Mouse (Mus musculus): ENCODE data around the gene Tmc8. TPM values are rescaled to one million over a fixed set of nuclear protein-coding genes. Genes with fewer than 3 reads are reported as not detected.
"Not testable (repeated sequence)": the region's sequence is repeated elsewhere in the genome, so short reads cannot be mapped to it uniquely, and the experiment has no call there.

The Tmc8 gene
- polyA plus RNA-seq, 1 experiment from 2014 or later = 1.2 TPM

DNA sequence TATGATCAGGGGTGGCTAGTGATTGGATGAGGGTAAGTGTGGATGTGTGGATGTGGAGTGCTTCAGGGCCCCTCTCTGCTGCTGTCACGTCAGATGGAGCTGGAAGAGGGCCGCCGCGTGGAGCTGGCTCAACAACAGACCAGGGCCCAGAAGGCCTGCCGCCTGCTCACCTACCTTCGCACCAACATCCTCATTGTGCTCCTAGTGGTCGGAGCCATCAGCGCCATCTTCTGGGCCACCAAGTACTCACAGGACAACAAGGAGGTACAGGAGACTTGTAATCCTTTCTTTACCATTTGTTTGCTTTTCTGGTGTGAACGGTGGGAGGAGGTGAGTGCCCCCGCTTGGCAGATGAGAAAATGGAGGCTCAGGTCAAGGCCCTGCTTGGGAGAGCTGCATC, 4.4 kb downstream of the Tmc8 start:
- Histone ChIP-seq H3K27ac (no peak overlapping the region), H3K9me3 (no peaks in the 10 kb centered on the region), H3K4me3 (no peak overlapping the region), H3K4me2 (no peak overlapping the region), H3K36me3 (no peaks in the 10 kb centered on the region), H3K4me1 (peaks cover 32% of the 10 kb centered on the region), H3K27me3 (peaks cover 12% of the 10 kb centered on the region; the same call in 1 of the 2 replicates), H3K9ac (no peak overlapping the region)
- no peak for ATAC-seq (ENCODE audit: insufficient number of reproducible peaks, low FRiP score, low TSS enrichment, low read depth)
- 15% methylated on average over 10 of the region's 10 CpGs for WGBS

DNA sequence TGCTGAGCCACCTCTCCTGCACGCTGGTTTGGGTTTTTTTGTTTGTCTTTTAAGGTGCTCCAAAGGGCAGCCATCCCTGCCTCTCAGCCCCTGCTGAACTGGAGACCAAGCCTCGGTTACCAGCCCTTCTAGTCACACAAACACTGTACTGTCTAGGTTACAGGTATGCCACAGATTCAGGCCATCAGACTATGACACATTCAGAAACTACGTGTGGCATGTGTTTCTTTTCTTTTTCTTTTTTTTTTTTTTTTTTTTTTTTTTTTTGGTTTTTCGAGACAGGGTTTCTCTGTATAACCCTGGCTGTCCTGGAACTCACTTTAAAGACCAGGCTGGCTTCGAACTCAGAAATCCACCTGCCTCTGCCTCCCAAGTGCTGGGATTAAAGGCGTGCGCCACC, 6.6 kb downstream of the Tmc8 start:
- 79% methylated on average over 7 of the region's 7 CpGs for WGBS

GRCm38 (mm10) chr11:117790286-117790685, 8.4 kb downstream of the Tmc8 start:
- WGBS = 4% methylated on average over 14 of the region's 14 CpGs
- Histone ChIP-seq H3K4me3 (peak overlapping the region; percentile 19), H3K4me1 (peaks cover 24% of the 10 kb centered on the region), H3K27me3 (0 out of 2 replicates have a peak, but pooled peaks cover 3% of the 10 kb centered on the region), H3K27ac (no peak overlapping the region), H3K4me2 (peak overlapping the region; percentile 44), H3K36me3 (no peaks in the 10 kb centered on the region), H3K9me3 (no peaks in the 10 kb centered on the region), H3K9ac (no peak overlapping the region)
- peak; percentile 21; the same call in 1 of the 2 replicates for ATAC-seq (ENCODE audit: insufficient number of reproducible peaks, low FRiP score, low TSS enrichment, low read depth)

More for the DNA sequence above, 6.6 kb downstream of the Tmc8 start:
- H3K9ac ChIP-seq; H3K36me3 ChIP-seq; H3K4me3 ChIP-seq; H3K9me3 ChIP-seq; ATAC-seq (ENCODE audit: insufficient number of reproducible peaks, low FRiP score, low TSS enrichment, low read depth); H3K27ac ChIP-seq; H3K27me3 ChIP-seq; H3K4me2 ChIP-seq: not testable (repeated sequence)
- peaks cover 26% of the 10 kb centered on the region for H3K4me1 ChIP-seq

DNA sequence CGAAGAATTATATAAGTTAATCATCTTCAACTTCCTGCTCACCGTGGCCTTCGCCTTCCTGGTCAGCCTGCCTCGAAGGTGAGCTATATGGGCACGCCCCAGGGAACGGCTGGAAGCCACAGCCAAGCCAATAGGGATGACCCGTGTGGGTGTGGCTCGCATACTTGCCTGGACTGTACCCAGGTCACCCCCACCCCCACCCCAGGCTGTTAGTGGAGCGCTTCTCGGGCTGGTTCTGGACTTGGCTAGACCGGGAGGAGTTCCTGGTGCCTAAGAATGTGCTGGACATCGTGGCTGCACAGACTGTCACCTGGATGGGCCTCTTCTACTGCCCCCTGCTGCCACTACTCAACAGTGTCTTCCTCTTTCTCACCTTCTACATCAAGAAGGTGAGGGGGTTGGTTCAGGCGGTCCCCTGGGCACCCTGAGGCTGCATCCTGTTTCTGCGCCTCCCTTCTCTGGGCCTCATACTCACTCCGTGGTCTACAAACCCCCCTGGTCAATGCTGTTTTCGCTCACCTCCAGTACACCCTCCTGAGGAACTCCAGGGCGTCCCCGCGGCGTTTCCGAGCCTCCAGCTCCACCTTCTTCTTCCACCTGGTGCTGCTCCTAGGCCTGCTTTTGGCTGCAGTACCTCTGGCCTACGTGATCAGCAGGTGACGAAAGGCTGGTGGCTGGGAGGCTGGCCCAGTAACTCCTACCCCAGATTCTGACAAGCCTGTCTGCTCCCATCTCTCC, 9.0 kb downstream of the Tmc8 start:
- 30% methylated on average over 23 of the region's 23 CpGs for WGBS
- ATAC-seq (ENCODE audit: insufficient number of reproducible peaks, low FRiP score, low TSS enrichment, low read depth) = 0 out of 2 replicates have a peak, but pooled peaks have one; percentile 26
- peak overlapping the region; percentile 19 for H3K4me3 ChIP-seq

GRCm38 (mm10) chr11:117791441-117791761, 9.5 kb downstream of the Tmc8 start:
- Histone ChIP-seq H3K27me3 (0 out of 2 replicates have a peak, but pooled peaks cover 3% of the 10 kb centered on the region), H3K4me3 (no peak overlapping the region), H3K9me3 (no peaks in the 10 kb centered on the region), H3K4me2 (no peak overlapping the region), H3K27ac (no peak overlapping the region), H3K9ac (no peak overlapping the region), H3K4me1 (peaks cover 24% of the 10 kb centered on the region), H3K36me3 (no peaks in the 10 kb centered on the region)
- no peak for ATAC-seq (ENCODE audit: insufficient number of reproducible peaks, low FRiP score, low TSS enrichment, low read depth)
- 88% methylated on average over 9 of the region's 9 CpGs for WGBS

More for the DNA sequence above, 9.0 kb downstream of the Tmc8 start:
- Histone ChIP-seq H3K27ac (no peak overlapping the region), H3K36me3 (no peaks in the 10 kb centered on the region), H3K27me3 (0 out of 2 replicates have a peak, but pooled peaks cover 3% of the 10 kb centered on the region), H3K4me1 (peaks cover 24% of the 10 kb centered on the region), H3K9me3 (no peaks in the 10 kb centered on the region), H3K4me2 (peak overlapping the region; percentile 44), H3K9ac (no peak overlapping the region)

DNA sequence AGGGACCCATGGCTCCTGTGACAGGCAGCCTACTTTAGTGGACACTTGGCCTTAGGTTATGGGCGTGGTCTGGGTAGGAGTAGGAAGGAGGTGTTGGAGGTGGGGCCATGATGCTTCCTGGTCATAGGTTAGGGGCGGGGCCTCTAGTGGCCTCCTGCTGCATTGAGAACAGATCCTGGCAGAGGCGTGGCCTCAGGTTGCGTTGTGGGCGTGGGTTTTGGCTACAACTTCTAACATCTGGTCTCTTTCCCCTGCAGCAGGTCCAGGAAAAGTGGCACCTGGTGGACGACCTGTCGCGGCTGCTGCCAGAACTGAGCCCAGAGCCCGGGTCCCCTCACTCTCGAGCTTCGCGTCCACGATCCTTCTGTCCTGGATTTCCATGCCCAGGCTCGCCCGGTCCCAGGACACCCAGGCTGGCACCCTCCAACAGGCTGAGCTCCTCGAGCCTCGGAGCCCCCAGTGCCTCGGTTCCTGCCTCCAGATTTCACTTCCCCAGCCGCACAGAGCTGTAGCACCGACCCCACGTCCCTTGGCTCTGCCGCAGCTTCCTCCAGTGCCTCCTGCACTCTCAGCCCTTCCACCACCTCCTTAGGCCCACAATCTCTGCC, 10.5 kb downstream of the Tmc8 start:
- peak overlapping the region; percentile 44 for H3K4me2 ChIP-seq
- 0 out of 2 replicates have a peak, but pooled peaks cover 3% of the 10 kb centered on the region for H3K27me3 ChIP-seq
- H3K9me3 ChIP-seq = no peaks in the 10 kb centered on the region
- H3K36me3 ChIP-seq = no peaks in the 10 kb centered on the region
- ATAC-seq (ENCODE audit: insufficient number of reproducible peaks, low FRiP score, low TSS enrichment, low read depth) = no peak
- peak overlapping the region; percentile 8; the same call in 1 of the 2 replicates for H3K4me3 ChIP-seq
- H3K4me1 ChIP-seq = peaks cover 24% of the 10 kb centered on the region
- no peak overlapping the region for H3K9ac ChIP-seq
- H3K27ac ChIP-seq = no peak overlapping the region
- 6% methylated on average over 22 of the region's 22 CpGs for WGBS

DNA sequence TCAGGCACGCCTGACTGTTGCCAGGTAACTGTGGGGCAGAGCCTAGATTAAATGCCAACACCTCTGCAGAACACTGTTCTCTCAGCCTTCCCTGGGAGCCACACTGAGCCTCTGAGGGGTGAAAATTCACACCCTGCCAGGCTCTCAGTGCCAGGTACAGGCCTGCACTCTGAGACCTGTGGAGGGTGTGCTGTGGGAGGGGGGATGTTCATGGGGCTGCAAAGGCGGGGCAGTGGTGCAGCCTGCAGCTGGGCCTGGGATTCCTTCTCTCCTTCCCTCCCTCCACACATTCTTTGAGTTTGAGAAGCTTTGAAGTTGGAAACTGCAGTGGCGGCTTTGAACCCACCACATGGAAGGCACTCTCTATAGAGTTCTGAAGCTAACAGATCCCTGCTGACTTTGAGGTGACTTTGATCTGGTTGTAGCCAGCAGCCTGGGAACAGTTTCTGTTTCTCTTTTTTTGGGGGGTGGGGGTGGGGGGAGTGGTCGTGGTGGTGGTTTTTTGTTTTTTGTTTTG, 12.2 kb downstream of the Tmc8 start:
- no peak overlapping the region for H3K27ac ChIP-seq
- H3K9ac ChIP-seq = no peak overlapping the region
- 28% methylated on average over 4 of the region's 4 CpGs for WGBS
- H3K4me1 ChIP-seq = peaks cover 30% of the 10 kb centered on the region
- H3K36me3 ChIP-seq = no peaks in the 10 kb centered on the region
- H3K27me3 ChIP-seq = 0 out of 2 replicates have a peak, but pooled peaks cover 3% of the 10 kb centered on the region
- ATAC-seq (ENCODE audit: insufficient number of reproducible peaks, low FRiP score, low TSS enrichment, low read depth) = no peak
- no peaks in the 10 kb centered on the region for H3K9me3 ChIP-seq
- no peak overlapping the region for H3K4me2 ChIP-seq
- H3K4me3 ChIP-seq = no peak overlapping the region

DNA sequence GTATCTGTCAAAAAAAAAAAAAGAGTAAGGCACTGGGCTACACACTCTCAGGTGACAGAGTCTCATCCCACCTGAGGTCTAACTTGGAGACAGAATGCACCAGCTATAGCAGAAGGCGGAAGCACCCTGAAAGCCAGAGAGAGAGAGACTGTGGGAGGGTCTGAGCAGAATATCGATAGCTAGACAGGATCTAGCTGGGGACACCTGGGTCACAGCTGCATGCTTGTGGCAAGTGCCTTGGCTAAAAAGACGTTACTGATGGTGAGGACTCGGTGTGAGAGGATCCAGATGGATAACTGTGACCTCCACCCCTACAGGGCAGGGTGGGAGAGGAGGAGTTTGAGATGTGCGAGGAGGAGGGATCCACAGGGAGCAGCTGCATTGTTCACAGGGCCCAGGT, 15.1 kb downstream of the Tmc8 start:
- H3K4me3 ChIP-seq = no peak overlapping the region
- H3K36me3 ChIP-seq = no peaks in the 10 kb centered on the region
- ATAC-seq (ENCODE audit: insufficient number of reproducible peaks, low FRiP score, low TSS enrichment, low read depth) = no peak
- no peaks in the 10 kb centered on the region for H3K27me3 ChIP-seq
- no peak overlapping the region for H3K9ac ChIP-seq
- WGBS = 50% methylated on average over 5 of the region's 5 CpGs
- no peak overlapping the region for H3K27ac ChIP-seq
- H3K9me3 ChIP-seq = no peaks in the 10 kb centered on the region
- no peak overlapping the region for H3K4me2 ChIP-seq
- H3K4me1 ChIP-seq = peaks cover 17% of the 10 kb centered on the region

GRCm38 (mm10) chr11:117797511-117798159, 15.8 kb downstream of the Tmc8 start, which contains the start of gene 6030468B19Rik:
6030468B19Rik (plus strand) TSS chr11:117797660.
- 59% methylated on average over 9 of the region's 9 CpGs for WGBS
- Histone ChIP-seq H3K27me3 (no peaks in the 10 kb centered on the region), H3K4me1 (peaks cover 10% of the 10 kb centered on the region), H3K36me3 (no peaks in the 10 kb centered on the region), H3K4me2 (no peak within 1 kb of the TSS), H3K9me3 (no peaks in the 10 kb centered on the region), H3K4me3 (no peak within 1 kb of the TSS), H3K9ac (no peak within 1 kb of the TSS), H3K27ac (no peak within 1 kb of the TSS)
- no peak for ATAC-seq (ENCODE audit: insufficient number of reproducible peaks, low FRiP score, low TSS enrichment, low read depth)

GRCm38 (mm10) chr11:117798160-117798541, 16.3 kb downstream of the Tmc8 start:
- H3K36me3 ChIP-seq = no peaks in the 10 kb centered on the region
- H3K4me1 ChIP-seq = peaks cover 7% of the 10 kb centered on the region
- no peak overlapping the region for H3K4me3 ChIP-seq
- WGBS = 27% methylated on average over 2 of the region's 2 CpGs
- H3K9me3 ChIP-seq = no peaks in the 10 kb centered on the region
- H3K4me2 ChIP-seq = no peak overlapping the region
- H3K27ac ChIP-seq = no peak overlapping the region
- no peaks in the 10 kb centered on the region for H3K27me3 ChIP-seq
- no peak for ATAC-seq (ENCODE audit: insufficient number of reproducible peaks, low FRiP score, low TSS enrichment, low read depth)
- no peak overlapping the region for H3K9ac ChIP-seq

DNA sequence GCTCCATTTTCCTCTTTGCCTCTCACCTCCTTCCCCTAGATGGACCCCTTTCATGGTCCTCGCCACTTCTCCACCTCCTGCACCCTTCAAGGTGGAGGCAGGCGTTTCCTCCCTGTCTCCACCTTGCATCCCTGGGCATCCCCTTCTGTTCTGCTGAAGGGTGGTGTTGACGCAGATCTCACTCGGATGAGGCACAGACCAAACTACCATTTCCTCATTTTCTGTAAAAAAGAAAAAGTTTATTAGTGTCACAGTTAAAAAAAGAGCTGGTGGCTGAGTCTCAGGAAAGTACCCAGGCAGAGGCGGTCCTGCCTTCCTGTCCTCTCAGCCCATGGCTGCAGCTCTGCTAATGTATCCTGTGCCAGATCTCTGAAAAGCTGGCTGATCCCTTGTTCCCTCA, 17.3 kb downstream of the Tmc8 start:
- peaks cover 6% of the 10 kb centered on the region; the same call in 1 of the 2 replicates for H3K4me1 ChIP-seq
- no peak overlapping the region; the same call in 1 of the 2 replicates for H3K27ac ChIP-seq
- H3K4me3 ChIP-seq = no peak overlapping the region
- no peaks in the 10 kb centered on the region for H3K36me3 ChIP-seq
- 74% methylated on average over 5 of the region's 5 CpGs for WGBS
- H3K27me3 ChIP-seq = no peaks in the 10 kb centered on the region
- no peak overlapping the region for H3K4me2 ChIP-seq
- no peak overlapping the region for H3K9ac ChIP-seq
- no peak for ATAC-seq (ENCODE audit: insufficient number of reproducible peaks, low FRiP score, low TSS enrichment, low read depth)
- H3K9me3 ChIP-seq = no peaks in the 10 kb centered on the region

DNA sequence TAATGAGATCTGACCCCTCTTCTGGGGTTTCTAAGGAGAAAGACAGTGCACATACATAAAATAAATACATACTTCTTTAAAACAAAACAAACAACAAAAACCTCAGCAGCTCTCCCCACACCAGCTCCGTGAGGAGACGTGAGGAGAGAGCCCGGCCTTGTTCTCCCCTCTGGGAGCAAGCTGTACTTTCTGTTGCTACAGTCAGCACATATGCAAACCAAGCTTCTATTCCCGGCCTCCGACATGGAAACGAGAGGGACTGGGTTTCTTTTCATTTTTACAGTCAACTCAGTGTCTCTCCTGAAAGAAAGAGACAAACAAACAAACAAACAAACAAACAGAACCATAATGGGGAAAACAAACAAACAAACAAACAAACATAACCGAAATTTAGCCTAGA, 18.2 kb downstream of the Tmc8 start:
- no peak overlapping the region for H3K9ac ChIP-seq
- 68% methylated on average over 7 of the region's 7 CpGs for WGBS
- H3K4me2 ChIP-seq = no peak overlapping the region
- H3K9me3 ChIP-seq = no peaks in the 10 kb centered on the region
- ATAC-seq (ENCODE audit: insufficient number of reproducible peaks, low FRiP score, low TSS enrichment, low read depth) = no peak
- H3K4me1 ChIP-seq = peaks cover 6% of the 10 kb centered on the region; the same call in 1 of the 2 replicates
- H3K36me3 ChIP-seq = no peaks in the 10 kb centered on the region
- no peaks in the 10 kb centered on the region for H3K27me3 ChIP-seq
- H3K27ac ChIP-seq = no peak overlapping the region
- H3K4me3 ChIP-seq = no peak overlapping the region
